Mouse (Mus musculus): ENCODE data around the gene Chpf2.

Chpf2 gene

DNA sequence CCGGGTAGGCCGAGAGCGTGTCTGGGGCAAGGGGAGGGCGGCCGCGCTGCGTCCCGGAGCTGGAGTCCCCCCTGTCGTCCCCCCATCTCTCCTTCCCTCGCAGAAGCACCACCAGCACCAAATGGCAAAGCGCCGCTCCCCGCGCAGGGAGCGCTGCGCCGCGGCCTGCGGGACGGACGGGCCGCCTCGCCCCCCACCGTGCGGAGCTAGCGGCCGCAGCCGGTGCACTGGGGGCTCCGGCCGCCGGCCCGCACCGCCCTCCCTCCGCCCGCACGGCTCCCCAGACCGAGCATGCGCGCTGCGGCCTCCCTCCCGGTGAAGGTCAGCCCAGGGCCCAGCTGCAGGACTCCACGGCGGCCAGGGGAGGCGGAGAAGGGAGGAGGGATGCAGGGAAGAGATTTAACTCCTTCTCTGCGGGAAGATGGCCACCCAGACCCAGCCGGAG is 18.1 kb downstream of the Chpf2 start:
- DNase-seq (ENCODE audit: low spot score in 2 of 2), result no peak

DNA sequence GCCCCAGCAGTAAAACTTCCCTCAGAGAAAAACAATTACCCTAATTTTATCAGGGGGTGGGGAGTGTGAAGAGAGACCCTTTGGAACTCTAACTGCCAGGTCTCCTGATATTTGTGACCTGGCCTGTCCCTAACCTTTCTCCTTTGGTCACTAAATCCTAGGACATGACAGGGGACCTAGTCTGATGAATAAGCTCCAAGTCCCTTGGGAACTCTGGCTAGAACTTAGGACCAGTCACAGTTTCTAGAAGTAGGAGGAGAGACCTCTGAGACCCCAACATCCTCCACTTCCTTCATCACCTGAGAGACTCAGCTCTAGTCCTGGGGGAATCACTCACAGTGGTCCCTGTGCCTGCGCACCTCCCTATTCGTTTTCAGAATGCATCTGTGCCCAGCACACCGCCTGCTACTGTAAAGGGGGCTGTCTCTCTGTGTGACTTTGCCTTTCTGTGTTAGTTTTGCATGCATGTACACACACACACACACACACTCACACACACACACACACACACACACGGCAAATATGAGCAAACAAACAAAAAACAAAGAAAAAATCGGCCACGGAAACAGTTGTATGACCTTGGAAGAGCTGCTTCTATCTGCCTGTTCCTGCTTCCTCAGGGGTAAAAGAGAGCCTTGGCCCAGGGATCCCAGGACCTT is 18.9 kb downstream of the Chpf2 start:
- no peak for DNase-seq (ENCODE audit: low spot score in 2 of 2)

DNA sequence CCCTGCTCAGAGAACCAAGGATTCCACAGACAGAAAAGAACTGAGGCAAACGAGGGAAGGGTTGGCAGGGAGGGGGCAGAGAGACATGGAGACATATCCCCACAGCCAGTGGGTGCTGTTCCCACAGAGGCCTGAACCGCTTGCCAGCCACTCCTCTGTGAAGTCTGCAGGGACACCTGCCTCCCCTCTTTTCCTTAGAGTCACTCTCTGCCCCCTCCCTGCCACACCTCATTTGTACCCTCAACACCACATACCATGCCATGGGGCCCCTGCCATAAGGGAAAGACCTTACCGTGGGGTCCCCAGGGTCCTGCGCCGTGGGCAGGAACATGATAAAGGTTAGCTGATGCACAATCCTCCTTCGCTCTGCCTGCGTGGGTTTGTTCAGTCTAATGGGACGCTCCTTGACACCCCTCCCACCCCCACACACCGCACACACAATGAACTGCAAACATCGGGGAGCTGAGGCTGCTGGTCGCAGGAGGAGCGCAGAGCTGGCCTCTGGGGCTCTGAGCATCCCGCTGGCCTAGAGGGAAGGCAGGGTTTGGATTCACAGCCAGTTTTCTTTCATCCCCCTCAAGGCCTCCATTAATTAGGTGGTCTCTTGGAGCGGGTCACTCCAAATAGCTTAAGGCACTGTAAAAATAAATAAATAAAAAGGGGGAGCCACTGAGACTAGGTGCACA is 19.6 kb downstream of the Chpf2 start:
- no peak for DNase-seq (ENCODE audit: low spot score in 2 of 2)

DNA sequence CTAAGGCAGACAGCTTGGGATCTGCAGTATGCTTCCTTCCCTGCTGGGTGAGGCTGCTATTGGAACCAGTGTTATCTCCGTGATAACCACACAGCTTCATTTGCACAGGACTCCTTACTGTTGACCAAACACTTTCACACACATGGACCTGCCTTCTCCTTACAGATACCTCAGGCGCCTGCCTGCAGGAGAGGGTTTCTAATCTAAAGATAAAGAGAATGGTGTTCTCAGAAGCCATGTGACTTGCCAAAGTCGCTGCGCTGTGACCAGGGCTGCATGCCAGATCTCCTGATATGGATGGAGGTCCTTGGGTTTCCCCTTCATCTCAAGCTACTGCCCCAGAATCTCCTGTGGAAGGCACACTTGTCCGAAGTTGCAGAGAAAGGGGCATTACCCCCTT is 22.8 kb downstream of the Chpf2 start:
- DNase-seq (ENCODE audit: low spot score in 2 of 2), result no peak

DNA sequence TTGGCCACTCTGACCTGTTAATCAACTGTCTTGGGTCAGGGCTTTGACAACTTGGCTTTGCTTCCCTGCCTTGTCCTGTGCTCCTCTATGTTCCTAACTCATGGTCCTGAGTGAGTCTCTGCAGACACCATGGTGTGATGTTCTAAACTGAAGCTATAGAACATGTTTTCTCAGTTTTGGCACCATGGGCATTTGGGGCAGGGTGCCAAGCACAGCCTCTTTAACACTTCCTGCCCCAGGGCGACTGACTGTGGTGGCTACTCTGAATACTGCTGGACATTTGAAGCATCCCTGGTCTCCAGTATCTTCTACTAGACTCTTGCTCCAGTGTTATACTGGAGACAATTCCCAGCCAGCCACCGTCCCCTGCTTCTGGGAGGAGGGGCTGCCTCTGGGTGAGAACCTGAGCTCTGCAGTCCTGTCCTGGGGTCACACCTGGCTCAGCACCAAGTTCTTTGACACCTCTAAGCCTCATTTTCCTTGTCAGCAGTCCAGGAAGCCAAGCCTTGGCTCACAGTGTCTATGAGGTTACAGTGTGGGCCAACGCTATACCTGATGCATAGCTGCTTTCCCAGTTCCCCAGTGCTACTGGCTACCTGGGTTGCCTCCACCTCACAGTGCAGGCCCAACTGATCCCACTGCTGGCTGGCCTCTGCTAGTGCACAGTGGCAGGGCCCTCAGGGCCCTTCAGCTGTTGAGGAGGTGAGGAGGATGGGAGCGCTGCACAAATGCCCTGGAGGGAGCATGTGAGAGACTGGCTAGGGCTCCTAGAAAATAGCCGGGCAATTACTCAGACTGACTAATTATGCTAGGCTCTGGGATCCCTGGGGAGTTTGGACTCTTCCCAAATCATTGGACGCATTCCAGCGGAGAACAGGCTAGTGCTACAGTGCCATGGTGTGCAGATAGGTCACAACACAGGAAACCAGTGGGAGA is 25.1 kb downstream of the Chpf2 start:
- no peak for DNase-seq (ENCODE audit: low spot score in 2 of 2)

DNA sequence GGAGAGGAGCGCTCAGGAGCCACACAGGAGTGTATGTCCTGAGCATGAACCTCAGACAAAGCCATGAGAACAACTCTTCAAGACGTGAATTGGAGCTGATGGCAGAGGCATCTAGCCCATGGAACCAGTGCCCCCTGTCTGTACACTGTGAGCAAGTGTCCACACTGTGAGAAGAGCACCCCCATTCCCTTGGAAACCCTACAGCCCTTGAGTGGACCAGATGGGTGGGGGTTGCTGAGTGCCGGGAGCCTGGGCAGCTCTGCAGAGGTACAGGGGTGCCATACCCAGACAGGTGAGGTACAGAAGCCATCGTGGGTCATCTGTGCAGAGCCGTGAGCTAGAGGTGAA is 25.7 kb downstream of the Chpf2 start:
- DNase-seq (ENCODE audit: low spot score in 2 of 2), result no peak

DNA sequence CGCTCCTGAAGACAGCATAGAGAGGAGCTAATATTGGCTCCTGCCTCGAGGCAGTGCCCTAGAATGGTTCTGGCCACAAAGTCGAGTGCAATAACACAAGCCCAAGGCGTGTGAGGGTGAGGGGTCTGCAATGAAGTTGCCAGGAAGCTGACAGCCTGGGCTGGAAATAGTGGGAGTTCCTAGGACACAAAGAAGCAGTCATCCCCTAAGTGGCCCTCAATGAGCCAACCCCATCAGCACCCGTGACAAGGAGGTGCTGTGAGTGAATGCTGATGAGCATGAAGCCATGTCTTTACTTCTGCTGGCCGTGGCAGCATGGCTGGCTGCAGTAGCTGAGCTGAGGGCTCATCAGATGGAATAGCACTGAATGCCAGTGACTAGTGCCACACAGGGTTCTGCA is 28.6 kb downstream of the Chpf2 start:
- no peak for DNase-seq (ENCODE audit: low spot score in 2 of 2)

DNA sequence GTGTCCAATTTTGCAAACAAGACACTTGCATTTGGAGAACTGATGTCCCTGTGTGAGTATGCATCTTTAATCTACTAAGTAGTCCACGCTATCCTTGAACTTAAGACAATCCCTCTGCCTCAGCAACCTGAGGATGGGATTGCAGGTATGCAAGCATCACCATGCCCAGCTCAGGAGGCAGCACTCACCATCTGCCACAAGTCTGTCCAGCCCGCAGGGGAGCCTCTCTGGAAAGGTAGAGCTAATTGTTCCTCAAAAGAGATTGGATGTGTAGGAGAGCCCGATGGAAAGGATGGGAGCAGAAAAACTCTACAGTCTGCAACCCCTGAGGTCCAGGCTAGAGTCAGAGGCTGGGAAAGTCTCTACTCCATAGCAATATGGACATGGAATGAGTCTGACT is 32.4 kb downstream of the Chpf2 start:
- no peak for DNase-seq (ENCODE audit: low spot score in 2 of 2)

DNA sequence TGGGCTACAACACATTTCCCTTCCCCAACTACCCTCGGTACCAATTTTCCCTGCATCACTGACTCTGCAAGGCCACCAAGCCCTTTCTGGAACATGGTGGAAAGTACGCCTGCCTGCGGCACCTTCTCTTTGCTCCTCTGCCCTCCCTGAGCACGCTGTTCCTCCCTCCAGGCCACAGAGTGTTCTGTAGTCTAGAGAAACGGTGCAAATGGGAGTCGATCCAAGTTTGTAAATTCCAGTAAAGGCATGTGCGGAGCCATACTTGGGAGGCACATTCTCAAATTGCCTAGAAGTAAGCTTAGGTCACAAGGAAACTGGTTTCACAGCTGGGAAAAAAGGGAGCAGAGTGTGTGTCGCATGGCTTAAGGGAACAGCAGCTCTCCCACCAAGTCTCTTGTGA is 33.6 kb downstream of the Chpf2 start:
- DNase-seq (ENCODE audit: low spot score in 2 of 2), result no peak

DNA sequence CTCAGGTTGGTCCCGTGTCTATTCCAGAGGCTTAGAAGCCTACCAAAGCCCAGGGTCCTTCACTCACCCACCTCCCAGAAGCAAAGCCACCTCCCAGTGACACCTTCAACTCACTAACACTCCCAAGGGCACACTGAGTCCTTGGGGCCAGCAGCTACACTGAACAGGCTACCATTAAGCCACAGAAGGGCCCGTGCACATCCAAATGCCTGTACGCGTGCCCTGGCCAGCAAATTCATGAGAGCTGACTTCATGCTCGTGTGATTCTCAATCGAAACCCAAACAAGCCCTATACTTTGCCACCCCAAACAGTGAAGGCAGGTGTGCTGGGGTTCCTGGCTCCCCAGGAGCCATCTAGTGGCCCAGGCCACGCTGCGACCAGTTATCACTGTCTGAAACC is 34.1 kb downstream of the Chpf2 start:
- DNase-seq (ENCODE audit: low spot score in 2 of 2), result no peak

DNA sequence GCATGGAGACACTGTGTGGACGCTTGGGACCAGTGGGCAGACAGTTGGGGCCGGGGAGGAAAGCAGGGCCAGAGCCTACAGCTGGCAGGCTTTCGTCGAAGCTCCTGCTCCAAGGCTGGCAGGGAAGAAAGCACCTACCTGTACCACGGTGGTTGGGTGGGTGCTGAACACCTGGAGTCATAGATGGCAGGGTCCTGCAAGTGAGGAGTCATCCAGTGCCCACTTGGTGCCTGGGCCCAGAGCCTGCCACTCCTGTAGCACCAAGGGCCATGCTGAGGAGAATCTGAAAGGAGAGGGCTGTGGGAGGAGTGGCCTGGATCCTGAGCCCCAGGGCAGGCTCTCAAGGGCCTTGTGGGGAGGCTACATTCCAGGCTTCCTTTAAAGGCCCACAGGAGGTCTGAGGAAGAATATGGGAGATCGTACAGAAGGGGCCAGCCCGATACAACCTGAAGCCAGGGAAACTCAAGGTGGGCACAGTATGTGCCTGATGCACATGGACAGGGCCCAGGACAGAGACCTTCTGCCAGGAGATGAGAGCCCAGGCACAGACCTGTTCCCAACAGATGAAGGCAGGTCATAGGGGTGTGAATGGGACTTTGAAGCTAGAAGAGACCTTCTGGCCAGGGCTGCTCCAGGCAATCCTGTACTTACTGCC is 36.0 kb downstream of the Chpf2 start:
- DNase-seq (ENCODE audit: low spot score in 2 of 2), result no peak

DNA sequence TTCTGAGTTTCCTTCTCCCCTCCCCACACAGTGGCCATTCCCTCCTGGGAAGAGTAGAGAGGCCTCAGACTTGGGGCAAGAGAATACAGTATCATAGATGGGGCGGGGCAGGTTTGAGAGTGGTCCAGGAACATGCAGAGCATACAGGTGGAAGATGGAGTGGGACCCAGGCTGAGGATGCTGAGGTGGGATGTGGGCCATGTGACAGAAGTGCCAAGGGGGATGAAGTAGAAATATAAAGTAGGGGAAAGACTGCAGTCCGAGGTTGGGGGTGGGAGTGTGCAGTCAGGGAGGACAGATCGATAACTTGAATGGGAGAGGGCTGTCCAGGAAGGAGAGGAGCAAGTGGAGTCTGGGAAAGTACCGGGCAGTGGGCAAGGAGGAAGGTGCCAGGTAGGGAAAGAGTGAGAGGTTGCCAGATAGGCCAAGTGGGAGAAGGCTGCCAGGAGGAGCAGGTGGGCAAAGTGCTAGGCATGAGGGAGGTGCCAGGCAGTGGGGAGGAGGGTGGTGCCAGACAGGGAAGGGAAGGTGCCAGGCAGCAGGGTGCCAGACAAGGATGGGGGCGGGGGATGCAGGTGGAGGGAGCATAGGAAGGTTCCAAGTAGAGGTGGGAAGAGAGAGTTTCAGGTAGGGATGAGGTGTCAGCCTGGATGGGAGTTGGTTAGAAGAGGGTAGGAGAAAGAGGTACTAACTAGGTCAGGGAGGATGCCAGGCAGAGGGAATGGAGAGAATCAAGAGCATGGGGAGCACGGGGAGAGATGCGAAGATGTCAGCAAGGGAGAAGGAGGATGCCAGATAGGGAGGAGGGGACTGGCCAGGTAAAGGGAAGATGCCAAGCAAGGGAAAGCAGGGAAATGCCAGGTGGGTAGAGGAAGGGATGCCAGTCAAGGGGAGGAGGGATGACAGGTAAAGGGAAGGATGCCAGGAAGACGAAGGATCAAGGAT is 36.8 kb downstream of the Chpf2 start:
- no peak for DNase-seq (ENCODE audit: low spot score in 2 of 2)

DNA sequence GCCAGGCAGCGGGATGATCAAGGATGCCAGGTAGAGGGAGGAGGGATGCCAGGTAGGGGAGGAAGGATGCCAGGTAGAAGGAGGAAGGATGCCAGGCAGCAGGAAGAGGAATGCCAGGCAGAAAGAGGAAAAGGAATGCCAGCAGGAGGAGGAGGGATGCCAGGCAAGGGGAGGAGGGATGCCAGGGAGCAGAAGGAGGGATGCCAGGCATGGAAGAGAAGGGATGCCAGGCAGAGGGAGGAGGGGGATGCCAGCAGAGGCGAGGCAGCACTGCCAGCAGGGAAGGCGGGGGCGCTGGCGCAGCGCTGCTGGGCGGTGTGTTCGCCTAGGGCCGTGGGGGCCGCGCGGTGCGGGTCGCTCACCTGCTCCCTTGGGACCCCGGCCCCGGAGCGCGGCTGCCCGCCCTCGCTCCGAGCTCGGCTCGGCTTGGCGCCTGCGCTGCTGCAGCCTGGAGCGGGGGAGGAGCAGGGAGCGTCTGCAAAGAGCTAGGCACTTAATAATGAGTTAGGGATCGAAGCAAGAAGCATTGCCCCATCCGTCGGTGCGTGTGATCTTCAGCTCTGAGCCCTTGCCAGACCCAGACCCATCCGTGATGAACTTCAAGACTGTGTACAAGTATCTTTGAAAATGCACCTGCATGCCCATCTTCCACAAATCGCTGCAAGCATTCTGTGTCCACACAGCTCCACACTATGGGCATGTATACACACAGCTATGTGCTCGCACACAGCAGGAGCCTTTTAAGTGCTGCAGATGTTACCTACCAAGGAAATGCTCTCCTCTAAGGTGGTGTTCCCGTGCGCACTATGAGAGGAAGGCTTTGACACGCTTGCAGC is 37.7 kb downstream of the Chpf2 start, which contains the start of gene Smarcd3:
TSS of gene Smarcd3 (minus strand) at position 426 of the 836 bp plus-strand sequence.
- DNase-seq (ENCODE audit: low spot score in 2 of 2), result no peak

DNA sequence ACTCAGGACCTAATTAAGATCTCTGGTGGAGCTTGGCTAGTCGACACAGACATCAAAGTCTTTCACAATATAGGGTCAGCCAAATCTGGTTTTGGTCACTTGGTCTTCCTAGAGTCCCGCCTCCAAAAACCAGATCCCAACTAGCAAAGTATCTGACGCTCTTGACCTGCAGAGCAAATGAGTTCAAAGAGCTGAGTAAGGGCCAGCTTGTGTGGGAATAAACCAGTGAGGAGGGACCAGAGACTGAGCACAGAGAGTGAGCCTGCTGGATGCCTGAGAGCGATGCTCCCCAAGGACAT is 38.2 kb downstream of the Chpf2 start:
- no peak for DNase-seq (ENCODE audit: low spot score in 2 of 2)

DNA sequence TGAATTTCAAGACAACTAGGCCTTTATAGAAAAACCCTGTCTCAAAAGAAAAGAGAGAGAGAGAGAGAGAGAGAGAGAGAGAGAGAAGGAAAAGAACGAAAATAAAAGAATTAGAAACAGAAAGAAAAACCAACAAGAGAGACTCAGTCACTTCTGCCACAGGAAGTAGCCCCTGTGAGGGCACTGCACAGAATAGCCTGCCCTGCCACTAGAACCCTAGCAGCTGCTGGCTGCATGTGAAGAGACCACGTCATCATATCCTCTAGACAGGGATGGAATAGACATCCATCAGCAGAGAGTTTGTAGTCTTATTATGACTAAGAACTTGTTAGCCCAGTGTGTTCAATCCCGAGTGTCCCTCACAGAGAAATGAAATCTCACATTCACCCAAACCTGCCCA is 43.2 kb downstream of the Chpf2 start:
- DNase-seq (ENCODE audit: low spot score in 2 of 2), result no peak

DNA sequence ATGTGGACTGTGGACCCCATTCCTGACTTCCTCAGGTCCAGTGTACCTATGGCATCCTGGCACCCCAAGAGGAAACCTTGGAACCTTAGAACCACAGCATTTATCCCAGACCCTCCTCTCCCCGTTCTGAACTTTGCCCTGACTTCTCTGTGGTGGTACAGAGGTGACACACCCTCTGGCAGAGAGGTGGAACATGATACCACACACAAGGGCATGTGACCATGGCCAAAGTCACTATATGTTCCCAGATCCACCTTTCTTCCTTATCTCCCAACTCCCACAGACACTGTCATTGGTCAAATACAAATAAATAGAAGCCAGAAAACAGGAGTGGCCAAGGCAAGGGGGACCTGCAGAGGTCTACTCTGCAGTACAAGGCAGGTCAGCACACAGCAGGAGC is 48.6 kb downstream of the Chpf2 start:
- DNase-seq (ENCODE audit: low spot score in 2 of 2), result no peak

DNA sequence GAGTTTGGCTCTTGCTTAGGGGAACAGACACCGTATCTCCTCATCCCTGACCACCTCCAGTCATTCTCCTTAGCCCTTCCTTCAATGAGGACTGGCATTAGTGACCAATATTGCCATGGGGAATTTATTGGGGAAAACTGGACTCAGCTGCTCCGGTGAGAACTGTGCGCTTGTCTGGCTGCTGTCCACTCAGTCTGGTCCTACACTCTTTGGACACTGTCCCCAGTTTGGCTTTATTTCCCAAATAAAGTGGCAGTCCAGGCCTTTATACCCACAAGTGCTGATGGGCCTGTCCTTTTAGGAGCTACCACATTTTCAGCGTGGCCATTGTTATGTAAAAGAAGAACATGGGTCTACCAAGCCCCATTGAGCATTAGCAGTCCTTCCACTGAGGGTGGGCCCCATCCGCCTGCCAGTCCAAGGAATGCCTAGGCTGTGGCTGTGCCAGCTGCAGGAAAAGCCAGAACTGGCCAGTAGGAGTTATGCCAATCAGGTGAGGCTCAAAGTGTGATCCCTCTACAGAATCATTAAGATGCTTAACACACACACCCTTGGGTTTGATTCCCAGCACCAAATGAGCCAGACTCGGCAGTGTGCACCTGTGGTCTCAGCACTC is 49.1 kb downstream of the Chpf2 start:
- no peak for DNase-seq (ENCODE audit: low spot score in 2 of 2)

DNA sequence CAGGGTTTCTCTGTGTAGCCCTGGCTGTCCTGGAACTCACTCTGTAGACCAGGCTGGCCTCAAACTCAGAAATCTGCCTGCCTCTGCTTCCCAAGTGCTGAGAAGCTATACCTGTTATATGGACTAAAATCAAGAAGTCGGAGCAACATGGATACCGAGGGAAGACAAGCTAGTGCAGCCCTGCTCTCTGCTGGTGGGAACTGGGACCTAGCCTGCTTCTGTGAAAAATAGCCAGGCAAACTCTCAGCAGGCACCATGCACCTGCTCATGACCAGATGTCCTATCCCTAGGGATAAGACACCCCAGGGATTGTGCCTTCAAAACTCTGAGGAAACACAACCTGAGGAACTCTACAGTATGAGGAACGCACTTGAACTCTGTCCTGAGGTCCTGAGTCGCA is 50.4 kb downstream of the Chpf2 start:
- no peak for DNase-seq (ENCODE audit: low spot score in 2 of 2)

DNA sequence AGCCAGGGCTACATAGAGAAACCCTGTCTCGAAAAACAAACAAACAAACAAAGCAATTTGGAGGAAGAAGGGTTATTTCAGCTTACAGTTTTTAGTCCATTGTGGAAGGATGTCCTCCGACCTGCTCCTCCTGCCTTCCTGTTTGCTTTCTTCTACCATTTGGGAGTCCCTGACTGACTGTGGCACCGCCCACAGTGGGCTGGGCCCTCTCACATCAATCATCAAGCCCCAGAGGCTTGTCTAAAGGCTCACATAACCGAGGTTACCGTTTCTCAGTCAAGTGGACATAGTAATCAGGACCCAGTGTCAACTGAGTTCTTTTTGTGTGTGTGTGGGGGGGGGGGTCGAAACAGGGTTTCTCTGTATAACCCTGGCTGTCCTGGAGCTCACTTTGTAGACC is 51.6 kb downstream of the Chpf2 start:
- DNase-seq (ENCODE audit: low spot score in 2 of 2), result no peak

DNA sequence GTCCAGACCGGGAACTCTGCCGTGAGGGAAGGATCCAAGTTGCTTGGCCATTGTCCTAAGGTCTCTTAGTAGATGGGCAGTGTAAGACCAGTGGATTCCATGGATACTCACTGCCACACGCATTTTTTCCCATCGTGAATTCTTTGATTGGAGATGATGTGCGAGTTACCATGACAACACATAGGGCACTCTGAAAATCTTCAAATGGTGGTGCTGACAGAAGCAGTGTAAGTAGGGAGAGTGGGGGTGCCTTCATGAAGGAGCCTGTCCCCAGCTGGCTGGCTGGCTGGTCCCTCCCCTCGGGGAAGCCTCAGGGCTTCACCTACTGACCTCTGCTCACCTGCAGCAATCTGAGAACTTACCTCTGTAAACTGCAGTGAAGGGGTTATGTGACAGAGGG is 52.5 kb downstream of the Chpf2 start:
- no peak for DNase-seq (ENCODE audit: low spot score in 2 of 2)

Data from thymus, postnatal 10 days (tissue).